Mouse (Mus musculus) heart, postnatal 36 days (tissue): Measurements from ENCODE around the gene Myh6. TPM values are rescaled to one million over a fixed set of nuclear protein-coding genes. Genes with fewer than 3 reads are reported as not detected.
"Not testable (repeated sequence)": the region's sequence is repeated elsewhere in the genome, so short reads cannot be mapped to it uniquely, and the experiment has no call there.

ENCODE experiments used
- DNase-seq, 2 experiments: peaks; one replicate each; pipeline ENCODE4 v3.0.0; 2021 to 2022
- intact Hi-C: fragments of 180-260 bp; cut with DNase I; formaldehyde crosslinking; loops from one replicate; pipeline ENCODE4 v1.15.1; 2025
- total RNA-seq, 2 experiments: library from RNA; stranded (reverse); gene quantifications; 2 replicates each; pipeline ENCODE4 v1.2.3; 2021

The Myh6 gene
- total RNA-seq, 2 experiments from 2014 or later: 23,066 to 24,862 TPM

DNA sequence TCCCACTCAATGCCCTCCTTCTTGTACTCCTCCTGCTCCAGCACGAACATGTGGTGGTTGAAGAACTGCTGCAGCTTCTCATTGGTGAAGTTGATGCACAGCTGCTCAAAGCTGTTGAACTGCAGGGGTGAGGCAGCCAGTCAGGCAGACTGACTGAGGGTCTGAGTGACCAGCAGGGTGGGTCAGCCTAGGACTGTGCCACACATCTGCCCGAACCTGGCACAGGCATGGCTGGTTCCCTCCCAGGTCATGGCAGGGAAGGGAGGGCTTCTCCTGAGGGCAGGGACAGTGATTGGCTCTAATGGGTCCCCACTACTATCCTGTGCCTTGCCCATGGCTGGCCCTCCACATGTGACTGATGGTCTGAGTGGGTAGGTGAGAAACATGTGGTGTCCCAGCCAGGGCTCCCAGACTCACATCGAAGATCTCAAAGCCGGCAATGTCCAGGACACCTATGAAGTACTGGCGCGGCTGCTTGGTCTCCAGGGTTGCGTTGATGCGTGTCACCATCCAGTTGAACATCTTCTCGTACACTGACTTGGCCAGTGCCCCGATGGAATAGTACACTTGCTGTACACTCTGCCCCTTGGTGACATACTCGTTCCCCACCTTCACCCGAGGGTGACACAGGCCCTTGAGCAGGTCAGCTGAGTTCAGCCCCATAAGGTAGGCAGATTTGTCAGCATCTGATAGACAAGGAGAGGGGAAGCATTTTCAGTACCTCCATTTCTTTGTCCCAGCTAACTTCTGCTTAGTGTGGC, 6.7 kb downstream of the Myh6 start:
- DNase-seq: not testable (repeated sequence)

DNA sequence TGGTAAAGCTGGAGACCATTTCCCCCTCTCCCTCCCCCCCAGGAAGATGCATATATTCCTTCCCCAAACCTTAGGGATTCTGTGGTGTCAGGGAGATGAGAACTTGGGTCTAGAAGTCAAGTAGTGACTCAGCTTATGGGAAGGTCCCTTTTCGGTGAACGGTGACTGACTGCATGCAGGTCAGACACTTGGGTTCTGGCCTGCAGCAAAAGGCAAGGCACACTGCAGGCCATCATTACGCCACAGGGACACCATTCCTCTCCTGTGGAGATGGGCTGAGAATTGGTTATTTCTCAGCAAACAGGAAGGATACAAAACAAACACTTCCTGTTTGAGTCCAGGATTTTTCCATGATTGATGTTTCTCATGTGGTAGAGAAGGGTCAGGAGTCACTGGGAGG, 7.5 kb downstream of the Myh6 start:
- DNase-seq: no peak
- intact Hi-C loops: no loop called here

More for the DNA sequence above, 6.7 kb downstream of the Myh6 start:
- intact Hi-C loops: not testable (repeated sequence)

DNA sequence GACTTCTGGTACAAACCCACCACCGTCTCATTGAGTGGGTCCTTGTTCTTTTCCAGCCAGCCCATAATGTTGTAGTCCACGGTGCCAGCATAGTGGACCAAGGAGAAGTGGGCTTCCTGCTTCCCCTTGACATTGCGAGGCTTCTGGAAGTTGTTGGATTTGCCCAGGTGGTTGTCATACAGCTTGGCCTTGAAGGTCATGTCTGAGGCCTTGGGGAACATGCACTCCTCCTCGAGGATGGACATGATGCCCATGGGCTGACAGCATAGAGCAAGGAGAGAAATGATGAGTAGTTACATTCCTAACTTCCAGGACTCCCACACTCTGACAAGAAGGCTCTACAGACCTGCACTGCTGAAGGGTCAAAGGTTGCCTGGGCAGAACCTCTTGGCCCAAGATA, 8.2 kb downstream of the Myh6 start:
- no peak for DNase-seq
- intact Hi-C loops: no loop called here

DNA sequence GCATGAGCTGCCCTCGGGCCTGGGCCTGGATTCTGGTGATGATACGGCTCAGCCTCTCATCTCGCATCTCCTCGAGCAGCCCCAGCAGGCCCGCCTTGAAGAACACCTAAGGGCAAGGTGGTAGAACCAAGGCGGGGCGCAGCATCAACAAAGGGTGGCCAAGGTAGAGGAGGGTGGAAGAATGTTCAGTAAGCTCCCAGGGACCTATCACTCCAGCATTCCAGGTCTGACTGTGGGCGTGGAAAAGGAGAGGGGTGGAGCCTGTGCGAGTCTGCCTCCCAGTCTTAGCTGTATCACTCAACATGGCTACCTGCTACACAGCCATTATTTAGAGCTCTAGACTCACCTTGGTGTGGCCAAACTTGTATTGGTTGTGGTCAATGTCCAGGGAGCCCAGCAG, 10.2 kb downstream of the Myh6 start:
- no peak for DNase-seq
- intact Hi-C loops: no loop called here

DNA sequence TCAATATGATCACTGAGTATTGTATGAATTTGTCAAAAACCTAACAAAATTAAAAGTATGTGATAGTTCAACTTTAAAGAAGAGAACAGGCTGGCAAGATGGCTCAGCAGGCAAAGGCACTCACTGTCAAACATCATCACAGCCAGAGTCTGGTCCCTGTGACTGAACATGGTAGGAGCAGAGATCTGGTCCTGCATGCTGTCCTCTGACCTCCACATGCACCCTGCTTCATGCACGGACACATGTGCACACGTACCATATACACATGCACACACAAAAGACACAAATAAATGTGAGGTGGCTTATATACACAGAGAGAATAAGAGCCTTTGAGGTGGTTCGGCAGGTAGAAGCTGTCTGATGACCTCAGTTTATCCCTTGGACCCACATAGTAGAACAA, 11.2 kb downstream of the Myh6 start:
- DNase-seq: no peak
- intact Hi-C loops: no loop called here

DNA sequence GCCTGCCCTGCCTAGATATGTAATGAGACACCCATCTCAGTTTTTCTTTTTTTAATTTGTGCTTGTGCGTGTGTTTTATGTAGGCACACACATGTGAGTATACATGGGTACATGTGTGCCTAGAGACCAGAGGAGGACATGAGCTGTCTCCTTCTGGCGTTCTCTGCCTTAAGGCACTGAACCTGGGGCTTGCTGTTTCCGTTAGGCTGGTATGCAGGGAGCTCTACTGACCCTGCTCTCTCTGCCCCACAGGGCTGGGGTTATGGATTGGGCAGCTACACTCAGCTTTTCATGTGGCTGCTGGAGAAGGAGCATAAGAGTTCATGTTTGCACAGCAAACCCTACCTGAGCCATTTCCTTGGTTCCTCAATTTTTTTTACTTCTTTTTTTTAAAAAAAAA, 12.3 kb downstream of the Myh6 start:
- DNase-seq: no peak
- intact Hi-C loops: no loop called here

DNA sequence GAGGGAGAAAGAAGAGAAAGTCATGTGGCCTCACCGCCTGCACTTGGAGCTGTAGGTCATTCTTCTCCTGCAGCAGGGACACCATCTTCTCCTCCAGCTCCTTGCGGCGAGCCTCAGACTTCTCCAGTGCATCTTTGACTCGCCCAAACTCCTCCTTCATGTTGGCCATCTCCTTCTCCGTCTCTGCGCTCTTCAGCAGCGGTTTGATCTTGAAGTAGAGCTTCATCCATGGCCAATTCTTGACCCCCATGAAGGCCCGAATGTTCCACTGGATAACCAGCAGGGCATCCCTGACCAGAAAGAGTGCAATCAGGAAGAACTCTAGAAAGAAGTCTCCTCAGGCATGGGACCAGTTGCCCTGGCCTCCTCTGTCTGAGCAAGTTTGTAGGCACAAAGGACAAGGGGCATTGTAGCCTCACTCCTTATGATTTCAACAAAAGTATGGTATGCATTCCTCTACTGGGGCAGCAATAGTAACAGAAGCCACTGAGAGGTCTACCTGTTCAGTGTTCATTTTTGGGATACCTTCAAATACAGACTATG, 13.0 kb downstream of the Myh6 start:
- intact Hi-C loops: no loop called here
- DNase-seq: no peak

DNA sequence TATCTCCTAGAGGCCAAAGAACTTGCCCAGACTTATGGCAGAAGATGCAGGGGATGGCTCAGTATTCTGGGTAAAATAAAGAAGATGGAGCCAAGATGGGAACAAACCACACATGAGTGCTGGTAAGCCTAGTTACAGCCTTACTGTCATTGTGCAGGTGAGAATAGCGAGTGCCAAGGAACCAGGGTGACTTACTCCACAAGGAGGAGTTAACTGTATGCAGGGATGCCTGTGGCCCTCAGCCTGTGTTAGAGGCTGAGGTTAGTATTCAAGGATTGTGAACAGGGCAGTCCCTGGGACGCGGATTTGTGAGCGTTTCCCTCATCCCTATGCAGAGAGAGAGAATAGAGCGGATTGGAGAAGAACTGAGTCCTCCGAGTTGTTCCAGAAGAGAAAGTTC, 15.1 kb downstream of the Myh6 start:
- no peak for DNase-seq
- intact Hi-C loops: no loop called here

DNA sequence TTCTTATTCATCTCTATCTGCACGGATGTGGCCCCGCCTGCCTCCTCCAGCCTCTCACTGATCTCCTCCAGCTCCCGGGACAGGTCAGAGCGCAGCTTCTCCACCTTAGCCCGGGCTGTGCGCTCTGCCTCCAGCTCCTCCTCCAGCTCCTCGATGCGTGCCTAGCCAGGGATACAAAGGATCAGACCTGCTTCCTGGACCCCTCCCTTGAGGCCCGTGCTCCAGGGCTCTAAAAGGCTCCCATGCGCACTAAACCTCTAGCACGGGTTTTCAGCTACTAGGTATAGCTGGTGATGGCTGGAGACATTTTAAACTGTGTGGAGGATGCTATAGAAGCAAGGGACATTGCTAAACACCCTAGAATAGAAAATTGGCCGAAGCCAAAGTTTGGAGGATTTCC, 16.2 kb downstream of the Myh6 start:
- intact Hi-C loops: no loop called here
- no peak for DNase-seq

DNA sequence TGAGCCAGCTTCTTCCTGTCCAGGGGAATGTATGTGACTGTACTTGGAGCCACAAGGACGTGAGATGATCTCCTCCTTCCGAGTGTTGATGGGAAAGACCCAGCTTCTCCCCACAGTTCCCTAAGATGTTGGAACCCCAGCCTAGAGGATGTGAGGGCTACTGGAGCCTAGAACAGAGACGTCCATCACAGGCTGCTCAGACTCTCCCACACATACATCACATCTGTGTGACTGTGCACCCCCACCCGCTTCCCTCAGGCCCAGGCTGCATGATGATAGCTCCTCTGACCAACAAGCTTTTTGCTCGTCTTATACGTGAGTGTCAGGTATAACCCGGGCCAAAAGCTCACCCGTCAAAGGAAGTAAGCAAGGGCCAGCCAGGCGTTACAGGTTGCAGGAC, 17.9 kb downstream of the Myh6 start:
- intact Hi-C loops: loop anchor here (1.0 kb wide), 1 partner anchor 26 kb away; no protein-coding TSS in a partner anchor
- no peak for DNase-seq

DNA sequence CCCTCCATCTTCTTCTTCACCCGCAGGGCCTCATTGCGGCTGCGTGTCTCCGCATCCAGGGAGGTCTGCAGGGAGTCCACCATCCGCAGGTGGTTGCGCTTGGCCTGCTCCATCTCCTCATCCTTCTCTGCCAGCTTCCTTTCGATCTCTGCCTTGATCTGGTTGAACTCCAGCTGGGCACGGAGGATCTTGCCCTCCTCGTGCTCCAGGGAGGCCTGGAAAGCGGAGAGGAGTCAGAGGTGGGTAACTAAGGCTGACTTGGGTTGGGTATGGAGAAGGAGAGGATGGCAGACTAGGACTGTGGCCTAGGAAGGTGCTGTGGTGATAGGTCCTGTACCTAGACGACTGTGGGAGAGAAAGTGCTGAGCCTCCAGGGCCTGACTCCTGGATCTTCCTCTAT, 19.7 kb downstream of the Myh6 start:
- DNase-seq: peak in 1 of 2 experiments; percentile 13
- intact Hi-C loops: not testable (repeated sequence)

DNA sequence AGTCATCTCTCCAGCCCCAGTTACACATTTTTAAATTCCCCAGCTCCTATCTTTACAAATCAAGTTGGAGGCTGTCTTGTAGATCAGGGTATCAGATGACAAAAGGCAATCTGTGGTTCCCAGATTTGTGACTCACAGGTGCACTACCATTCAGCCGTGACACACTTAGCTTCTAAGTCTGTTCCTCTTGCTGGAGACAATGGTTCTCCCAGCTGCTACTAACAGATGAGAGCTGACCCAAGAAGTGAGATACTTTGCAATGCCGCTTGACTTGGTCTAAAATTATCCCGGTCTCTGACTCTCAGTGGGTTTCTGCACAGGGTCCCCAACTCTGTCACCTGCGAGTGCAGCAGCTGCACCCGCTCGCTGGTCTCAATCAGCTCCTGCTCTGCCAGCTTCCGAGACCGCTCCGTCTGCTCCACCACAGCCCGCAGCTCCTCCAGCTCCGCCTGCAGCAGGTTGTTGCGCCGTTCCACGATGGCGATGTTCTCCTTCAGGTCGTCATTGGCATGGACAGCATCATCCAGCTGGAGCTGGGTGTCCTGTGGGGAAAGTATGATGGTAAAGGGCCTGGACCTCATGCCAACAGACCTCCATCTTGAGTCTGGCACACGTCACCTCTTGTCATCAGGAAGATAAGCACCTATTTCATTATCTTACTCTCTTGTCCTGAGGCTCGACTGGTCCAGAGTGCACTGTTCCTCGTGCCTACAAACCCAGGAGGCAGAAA, 20.6 kb downstream of the Myh6 start:
- intact Hi-C loops: no loop called here

DNA sequence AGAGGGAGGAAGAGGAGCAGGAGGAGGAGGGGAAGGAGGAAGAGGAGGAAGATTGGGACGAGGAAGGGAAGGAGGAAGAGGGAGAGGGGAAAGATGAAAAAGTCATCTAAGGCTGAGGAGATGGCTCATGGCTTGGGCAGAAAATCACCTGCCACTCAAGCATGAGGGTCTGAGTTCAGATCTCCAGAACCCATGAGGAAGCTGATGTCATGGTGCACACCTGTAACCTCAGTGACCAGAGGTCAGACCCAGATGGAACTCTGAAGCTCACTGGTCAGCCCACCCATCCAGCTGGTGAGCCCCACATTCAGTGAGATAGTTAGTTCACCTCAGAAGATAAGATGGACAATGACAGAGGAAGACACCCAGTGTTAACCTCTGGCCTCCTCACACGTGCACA, 21.8 kb downstream of the Myh6 start:
- DNase-seq: peak in 1 of 2 experiments; percentile 4
- intact Hi-C loops: loop anchor here (1.0 kb wide), 1 partner anchor 27 kb away; no protein-coding TSS in a partner anchor

More for the DNA sequence above, 20.6 kb downstream of the Myh6 start:
- DNase-seq: peak; percentile 13 to 15

DNA sequence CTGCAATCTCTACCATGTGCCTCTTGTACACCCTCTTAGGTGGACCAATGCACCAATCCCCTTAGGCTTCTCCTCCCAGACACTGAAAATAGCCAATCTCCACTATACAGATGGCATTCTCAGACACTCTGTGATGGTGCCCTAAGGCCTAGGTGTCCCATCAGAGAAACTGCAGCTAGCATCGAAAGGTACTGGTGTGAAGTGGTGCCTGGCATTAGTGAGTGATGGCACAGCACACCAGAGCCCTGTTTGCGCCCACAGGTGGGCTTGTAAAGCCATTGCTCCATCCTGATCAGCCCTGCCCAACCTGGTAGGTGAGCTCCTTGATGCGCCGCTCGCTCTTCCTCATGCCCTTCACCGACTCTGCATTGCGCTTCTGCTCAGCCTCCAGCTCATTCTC, 22.8 kb downstream of the Myh6 start:
- intact Hi-C loops: loop anchor here (1.0 kb wide), 1 partner anchor 28 kb away; no protein-coding TSS in a partner anchor
- DNase-seq: no peak

DNA sequence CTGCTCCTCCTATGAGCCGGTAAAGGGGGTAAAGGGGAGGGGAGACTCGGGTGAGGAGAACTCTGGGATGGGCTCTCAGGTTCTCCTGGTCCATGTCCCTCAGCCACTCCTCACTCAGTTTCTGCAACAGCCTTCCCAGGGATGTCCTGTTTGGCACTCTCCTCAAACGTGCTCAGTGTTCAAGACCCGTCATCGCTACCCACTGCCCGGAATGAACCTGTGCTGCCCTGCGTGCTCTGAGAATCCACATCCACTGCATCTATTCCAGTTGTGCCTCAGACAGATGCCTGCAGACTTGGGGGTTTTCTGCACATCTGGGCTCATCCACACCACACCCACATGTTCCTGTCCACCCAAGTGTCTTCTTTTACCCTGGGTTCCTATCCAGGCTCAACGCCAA, 24.2 kb downstream of the Myh6 start:
- DNase-seq: peak; percentile 13 to 23
- intact Hi-C loops: no loop called here

DNA sequence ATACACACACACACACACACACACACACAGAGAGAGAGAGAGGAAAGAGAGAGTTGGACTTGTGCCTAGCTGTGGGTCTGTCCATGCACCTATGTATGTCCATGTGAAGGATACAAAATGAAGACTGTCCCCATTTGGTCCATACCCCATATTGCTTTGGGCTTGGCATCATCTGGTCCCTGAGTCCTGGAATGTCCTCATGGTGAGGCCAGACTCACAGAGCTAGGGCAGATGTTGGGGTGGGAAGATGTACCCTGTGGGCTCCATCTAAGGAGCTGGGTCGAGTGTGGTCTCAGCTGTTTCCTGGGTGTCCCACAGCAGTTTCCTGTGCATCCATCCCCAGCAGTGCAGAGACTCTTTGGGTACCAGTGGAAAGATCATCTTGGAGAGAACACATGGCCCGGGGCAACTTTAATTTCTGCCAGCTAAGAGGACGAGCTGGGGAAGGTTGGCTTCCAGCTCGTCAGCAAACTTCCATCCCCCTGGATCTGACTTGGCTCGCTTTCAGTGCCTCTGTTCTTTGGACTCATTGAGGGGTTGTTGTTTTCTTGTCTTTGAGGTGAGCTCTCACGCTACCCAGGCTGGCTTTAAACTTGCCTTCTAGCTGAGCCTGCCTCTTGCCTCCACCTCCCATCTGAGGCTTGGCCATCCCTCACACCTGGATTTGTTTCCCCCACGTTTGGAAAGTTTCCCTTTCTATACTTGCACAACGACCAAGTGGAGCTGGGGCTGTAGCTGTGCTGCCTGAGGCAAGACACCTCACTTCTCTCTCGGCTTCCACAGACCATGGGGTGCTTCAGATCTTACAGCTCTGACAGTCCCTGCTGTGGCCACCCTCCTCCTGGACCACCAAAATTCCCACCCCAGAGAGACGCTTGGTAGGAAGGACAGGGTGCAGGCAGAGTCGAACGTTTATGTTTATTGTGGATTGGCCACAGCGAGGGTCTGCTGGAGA, 25.4 kb downstream of the Myh6 start:
- peak; percentile 12 to 28 for DNase-seq
- intact Hi-C loops: no loop called here

DNA sequence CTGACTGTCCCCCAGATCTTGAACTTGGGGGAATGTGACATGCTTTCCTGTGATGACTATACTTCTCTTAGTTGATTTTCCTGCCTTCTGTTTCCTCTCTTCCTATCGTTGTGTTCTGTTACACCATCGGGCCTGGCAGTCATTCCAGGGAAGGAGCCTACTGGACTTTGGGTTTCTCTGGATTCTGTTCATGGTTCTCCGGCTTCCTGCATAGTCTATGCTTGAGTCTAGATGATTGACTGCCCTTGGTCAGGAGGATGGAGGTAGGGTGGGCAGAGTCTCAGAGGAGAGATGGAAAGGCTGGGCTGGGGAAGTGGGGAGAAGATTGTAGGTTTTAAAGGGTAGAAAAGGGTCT, 26.6 kb downstream of the Myh6 start:
- intact Hi-C loops: no loop called here
- DNase-seq: peak in 1 of 2 experiments; percentile 24

DNA sequence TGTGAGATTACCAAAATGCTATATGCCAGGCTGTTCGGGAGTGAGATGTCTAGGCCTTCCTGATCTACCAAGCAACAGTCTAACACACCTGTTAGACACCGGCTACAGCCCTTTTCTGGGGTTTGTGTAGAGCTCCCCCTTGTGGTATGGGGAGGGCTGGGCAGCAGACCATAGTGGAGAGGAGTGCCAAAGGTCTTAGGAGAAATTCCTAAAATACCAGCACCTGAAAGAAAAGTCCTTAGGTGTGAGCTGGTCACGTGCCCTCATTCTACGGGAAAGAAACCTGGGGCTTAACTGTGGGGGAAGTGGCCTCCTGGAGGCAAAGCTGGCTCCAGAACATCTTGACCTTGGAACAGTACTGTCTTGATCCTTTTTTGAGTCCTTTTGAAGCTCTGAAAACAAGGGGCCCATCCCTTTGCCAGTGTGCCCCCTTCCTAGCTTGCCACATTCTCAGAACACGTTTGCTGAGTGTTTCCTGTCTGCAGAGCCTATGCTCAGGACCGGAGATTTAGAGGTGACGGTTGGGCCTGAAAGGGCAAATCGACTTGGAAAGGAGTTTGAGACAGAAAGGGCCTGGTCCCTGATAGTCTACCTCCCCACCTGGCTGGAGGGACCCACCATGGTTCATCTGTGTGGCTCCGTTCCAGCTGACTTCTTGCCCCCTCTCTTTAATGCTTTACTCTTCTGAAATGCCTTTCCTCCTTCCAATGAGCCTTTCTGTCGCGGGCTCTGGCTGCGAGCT, 27.1 kb downstream of the Myh6 start:
- DNase-seq: peak; percentile 76
- intact Hi-C loops: loop anchor here (1.0 to 2.0 kb wide), 2 partner anchors 39 to 97 kb away; no protein-coding TSS in a partner anchor

DNA sequence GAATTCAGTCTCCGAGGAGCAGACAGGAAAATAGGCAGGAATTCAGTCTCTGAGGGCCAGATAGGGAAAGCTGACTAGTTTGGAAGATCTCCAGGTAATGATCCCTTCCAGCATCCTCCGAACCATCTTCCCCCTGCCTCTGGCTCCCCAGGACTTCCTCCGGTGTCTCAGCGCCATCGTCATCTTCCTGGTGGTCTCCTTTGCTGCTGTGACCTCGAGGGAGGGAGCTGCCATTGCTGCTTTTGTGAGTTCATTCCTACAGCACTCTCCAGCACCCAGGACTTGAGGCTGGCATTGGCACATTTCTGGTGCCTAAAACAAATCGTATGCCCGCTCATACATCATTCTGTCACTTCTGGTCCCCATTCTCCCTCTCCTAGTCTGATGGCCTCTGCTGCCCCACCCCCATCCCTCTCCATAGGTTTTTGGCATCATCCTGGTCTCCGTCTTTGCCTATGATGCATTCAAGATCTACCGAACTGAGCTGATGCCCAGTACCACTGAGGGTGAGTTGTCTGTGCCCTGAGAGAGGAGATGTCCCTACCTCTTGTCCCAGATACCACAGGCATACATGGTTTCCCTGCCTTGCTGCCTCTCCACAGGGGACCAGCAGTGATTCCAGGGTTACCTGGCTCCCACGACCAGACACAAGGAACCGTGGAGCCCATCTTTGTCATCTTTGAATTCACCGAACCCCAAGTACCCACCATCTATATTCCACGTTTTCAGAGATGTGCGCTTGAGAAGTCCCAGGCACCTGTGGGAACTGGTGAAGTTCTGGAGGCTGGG, 28.1 kb downstream of the Myh6 start:
- peak; percentile 35 to 52 for DNase-seq
- intact Hi-C loops: loop anchor here (1.0 to 2.0 kb wide), 2 partner anchors 38 to 96 kb away; no protein-coding TSS in a partner anchor
